Mouse (Mus musculus) spleen, adult 2 months (tissue): Measurements from ENCODE around the gene Agap1.

ENCODE experiments used
- CTCF ChIP-seq: fragments of 200-500 bp; IDR thresholded peaks from 2 replicates; pipeline ENCODE4 v1.5.1; 2011; ENCODE audit warnings: mild to moderate bottlenecking, inconsistent platforms; ENCODE audit not compliant: insufficient read depth, insufficient read length, insufficient replicate concordance; ENCODE audit errors: extremely low read depth
- POLR2A ChIP-seq: fragments of 200-500 bp; IDR thresholded peaks from 2 replicates; pipeline ENCODE4 v1.6.1; 2011; ENCODE audit warnings: low read depth, low read length, inconsistent platforms

GRCm38 (mm10) chr1:89714165-89714980, 259.8 kb downstream of the Agap1 start:
- TF ChIP-seq CTCF (no peak), POLR2A (no peak)
